Mouse (Mus musculus): ENCODE results near the gene Peli1.

Peli1 gene

GRCm38 (mm10) chr11:21091067-21091427 is at the start of gene Peli1:
Gene Peli1, plus strand, starts transcription at chr11:21091291.
- in situ Hi-C loops (cut with MboI; ENCODE audit: unreplicated experiment in 2 of 2) = loop anchor here (5.0 to 25.0 kb wide), 5 partner anchors 81 to 471 kb away; partner anchors contain the start of genes Mdh1 (in 1 of the 2) and Wdpcp (in 1 of the 2)

- in situ Hi-C loops (cut with MboI; ENCODE audit: unreplicated experiment in 2 of 2) = no loop called here
These were observed 48.5 kb upstream of the Peli1 start for GRCm38 (mm10) chr11:21042590-21042989.

- in situ Hi-C loops (cut with MboI; ENCODE audit: unreplicated experiment in 2 of 2) = no loop called here
These were observed 44.9 kb upstream of the Peli1 start for GRCm38 (mm10) chr11:21046188-21046587.

- in situ Hi-C loops (cut with MboI; ENCODE audit: unreplicated experiment in 2 of 2) = no loop called here
These were observed 43.2 kb upstream of the Peli1 start for GRCm38 (mm10) chr11:21047921-21048320.

- in situ Hi-C loops (cut with MboI; ENCODE audit: unreplicated experiment in 2 of 2) = no loop called here
These were observed 39.4 kb upstream of the Peli1 start for GRCm38 (mm10) chr11:21051716-21052115.

- in situ Hi-C loops (cut with MboI; ENCODE audit: unreplicated experiment in 2 of 2) = no loop called here
These were observed 36.5 kb upstream of the Peli1 start for GRCm38 (mm10) chr11:21054587-21054986.

- in situ Hi-C loops (cut with MboI; ENCODE audit: unreplicated experiment in 2 of 2) = no loop called here
These were observed 34.8 kb upstream of the Peli1 start for GRCm38 (mm10) chr11:21056109-21056850.

- in situ Hi-C loops (cut with MboI; ENCODE audit: unreplicated experiment in 2 of 2) = no loop called here
These were observed 33.3 kb upstream of the Peli1 start for GRCm38 (mm10) chr11:21057511-21058414.

GRCm38 (mm10) chr11:21058415-21058781 is 32.7 kb upstream of the Peli1 start:
- in situ Hi-C loops (cut with MboI; ENCODE audit: unreplicated experiment in 2 of 2) = no loop called here

GRCm38 (mm10) chr11:21060386-21061074 is 30.6 kb upstream of the Peli1 start:
- in situ Hi-C loops (cut with MboI; ENCODE audit: unreplicated experiment in 2 of 2) = no loop called here

- in situ Hi-C loops (cut with MboI; ENCODE audit: unreplicated experiment in 2 of 2) = no loop called here
These were observed 30.1 kb upstream of the Peli1 start for GRCm38 (mm10) chr11:21061075-21061403.

GRCm38 (mm10) chr11:21061431-21061830 is 29.7 kb upstream of the Peli1 start:
- in situ Hi-C loops (cut with MboI; ENCODE audit: unreplicated experiment in 2 of 2) = no loop called here

GRCm38 (mm10) chr11:21062071-21062470 is 29.0 kb upstream of the Peli1 start:
- in situ Hi-C loops (cut with MboI; ENCODE audit: unreplicated experiment in 2 of 2) = no loop called here

- in situ Hi-C loops (cut with MboI; ENCODE audit: unreplicated experiment in 2 of 2) = no loop called here
These were observed 27.8 kb upstream of the Peli1 start for GRCm38 (mm10) chr11:21063271-21063670.

GRCm38 (mm10) chr11:21079400-21079799 is 11.7 kb upstream of the Peli1 start:
- in situ Hi-C loops (cut with MboI; ENCODE audit: unreplicated experiment in 2 of 2) = loop anchor here in 1 of 2 experiments (25.0 kb wide), 1 partner anchor 483 kb away; the partner anchor contains the start of genes Mdh1 and Wdpcp

GRCm38 (mm10) chr11:21079851-21080362 is 11.2 kb upstream of the Peli1 start:
- in situ Hi-C loops (cut with MboI; ENCODE audit: unreplicated experiment in 2 of 2) = loop anchor here in 1 of 2 experiments (10.0 to 25.0 kb wide), 2 partner anchors 125 to 482 kb away; partner anchors contain the start of genes Mdh1 and Wdpcp

GRCm38 (mm10) chr11:21081169-21081568 is 9.9 kb upstream of the Peli1 start:
- in situ Hi-C loops (cut with MboI; ENCODE audit: unreplicated experiment in 2 of 2) = loop anchor here in 1 of 2 experiments (10.0 to 25.0 kb wide), 2 partner anchors 126 to 481 kb away; partner anchors contain the start of genes Mdh1 and Wdpcp

- in situ Hi-C loops (cut with MboI; ENCODE audit: unreplicated experiment in 2 of 2) = loop anchor here in 1 of 2 experiments (10.0 to 25.0 kb wide), 2 partner anchors 128 to 480 kb away; partner anchors contain the start of genes Mdh1 and Wdpcp
These were observed 8.4 kb upstream of the Peli1 start for GRCm38 (mm10) chr11:21082711-21083110.

- in situ Hi-C loops (cut with MboI; ENCODE audit: unreplicated experiment in 2 of 2) = loop anchor here in 1 of 2 experiments (5.0 to 25.0 kb wide), 4 partner anchors 134 to 474 kb away; partner anchors contain the start of genes Mdh1 and Wdpcp
These were observed 2.7 kb upstream of the Peli1 start for GRCm38 (mm10) chr11:21088356-21088755.

- in situ Hi-C loops (cut with MboI; ENCODE audit: unreplicated experiment in 2 of 2) = loop anchor here in 1 of 2 experiments (5.0 to 25.0 kb wide), 4 partner anchors 135 to 473 kb away; partner anchors contain the start of genes Mdh1 and Wdpcp
These were observed 1.5 kb upstream of the Peli1 start for GRCm38 (mm10) chr11:21089571-21089970.
